Mouse (Mus musculus) cortical plate, adult 2 months (tissue): ENCODE data around the gene Gnat2.

Experiments
- CTCF ChIP-seq: fragments of 200-500 bp; IDR thresholded peaks from 2 replicates; pipeline ENCODE4 v1.5.1; 2011; ENCODE audit warnings: mild to moderate bottlenecking, control low read depth, low read length; ENCODE audit not compliant: insufficient read depth; ENCODE audit errors: extremely low read depth
- POLR2A ChIP-seq: fragments of 200-500 bp; IDR thresholded peaks from 2 replicates; pipeline ENCODE4 v1.6.1; 2011; ENCODE audit warnings: mild to moderate bottlenecking, low read length, control low read depth; ENCODE audit not compliant: insufficient read depth; ENCODE audit errors: extremely low read depth

- TF ChIP-seq CTCF, result no peak
- no peak for TF ChIP-seq POLR2A
Observed at GRCm38 (mm10) chr3:108065551-108065950, 27.0 kb upstream of the Gnat2 start.
